Mouse (Mus musculus): ENCODE measurements around the gene Znrd1as. TPM values are rescaled to one million over a fixed set of nuclear protein-coding genes. Genes with fewer than 3 reads are reported as not detected.
A peak's percentile ranks its signal among the peaks of the same experiment; 100 is the strongest.

The Znrd1as gene
- total RNA-seq (2015; ENCODE audit: low replicate concordance) (9.6 TPM in 1 of 2 replicates, not detected in the other), total RNA-seq (2017; ENCODE audit: low replicate concordance) (9.8 TPM in 1 of 2 replicates, not detected in the other)

DNA sequence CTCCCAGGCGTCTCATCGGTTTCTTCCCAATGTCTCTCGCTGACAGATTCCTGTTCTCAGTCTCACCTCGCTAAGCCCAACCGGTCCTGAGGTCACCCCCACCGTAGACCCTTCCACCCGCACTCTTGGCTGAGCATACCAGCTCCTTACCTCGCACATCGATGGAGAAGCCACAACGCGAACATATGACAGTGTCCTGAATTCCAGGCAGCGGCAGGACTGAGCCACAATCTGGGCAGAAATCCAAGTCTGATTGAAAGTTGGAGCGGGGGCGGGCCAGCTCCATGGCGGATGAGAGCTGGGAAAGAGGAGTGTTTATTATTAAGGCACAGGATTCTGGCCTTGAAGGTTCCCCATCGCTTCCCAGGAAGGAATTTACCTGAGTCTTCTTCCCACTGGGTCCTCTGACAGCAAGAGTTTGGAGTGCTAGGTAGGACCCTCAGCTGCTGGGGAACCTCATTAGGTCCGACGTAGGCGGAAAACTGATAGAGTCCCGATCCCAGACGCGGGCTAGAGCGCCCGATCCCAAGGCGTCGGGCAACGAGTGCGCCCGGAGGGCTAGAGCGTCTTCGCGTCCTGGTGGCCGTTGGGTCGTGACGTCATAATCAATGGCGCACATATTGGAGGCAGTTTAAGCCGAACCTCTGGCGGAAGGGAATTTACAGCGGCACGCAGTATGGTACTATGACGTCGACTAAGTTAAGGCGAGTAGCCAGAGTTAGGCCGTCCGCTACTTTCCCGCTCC lies at the start of gene Znrd1as, which contains the start of gene Znrd1:
Znrd1as (plus strand) TSS at position 594 of the 745 bp plus-strand sequence.
Znrd1 (minus strand) TSS at position 561 of the 745 bp plus-strand sequence.
- peak; percentile 99 for ATAC-seq (replicated peaks; ENCODE audit: low FRiP score, poor library complexity, severe bottlenecking)

DNA sequence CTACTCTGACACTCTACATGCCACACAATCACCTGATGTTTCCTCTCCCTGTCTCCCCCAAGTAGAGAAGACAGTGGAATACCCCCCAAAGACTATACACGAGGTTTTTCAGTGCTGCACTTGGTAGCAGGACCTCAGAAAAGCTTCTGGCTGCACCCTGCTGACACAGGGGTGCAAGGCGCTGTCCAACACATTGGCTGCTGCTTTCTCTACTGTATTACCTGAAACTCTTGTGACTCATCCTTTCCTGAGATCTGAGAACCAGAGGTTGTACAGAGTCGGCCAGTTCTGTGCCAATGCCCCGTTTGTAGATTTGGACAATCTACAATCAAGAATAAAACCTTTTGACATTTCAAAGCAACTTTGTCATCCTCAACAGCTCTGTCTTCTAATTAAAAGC lies 48.6 kb upstream of the Znrd1as start:
- ATAC-seq (replicated peaks; ENCODE audit: low FRiP score, poor library complexity, severe bottlenecking) = no peak

DNA sequence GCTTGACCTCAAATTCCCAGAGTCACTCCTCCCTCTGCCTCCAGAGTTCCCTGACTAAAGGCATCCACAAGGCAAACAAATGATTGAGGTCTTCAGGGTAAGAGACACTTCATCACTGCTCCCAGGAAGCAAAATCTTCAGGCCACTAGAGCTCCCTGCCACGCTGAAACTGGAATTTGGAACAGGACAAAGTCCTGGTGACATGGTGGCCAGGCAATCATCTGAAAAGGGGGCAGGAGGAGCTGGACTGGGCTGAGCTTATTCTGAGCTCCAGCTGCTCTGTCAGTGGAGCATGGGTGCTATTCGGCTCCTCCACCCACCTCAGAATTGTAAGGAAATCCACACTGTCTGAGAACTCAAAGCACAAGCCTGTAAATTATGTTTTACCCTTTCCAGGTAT lies 46.4 kb upstream of the Znrd1as start:
- ATAC-seq (replicated peaks; ENCODE audit: low FRiP score, poor library complexity, severe bottlenecking) = no peak

DNA sequence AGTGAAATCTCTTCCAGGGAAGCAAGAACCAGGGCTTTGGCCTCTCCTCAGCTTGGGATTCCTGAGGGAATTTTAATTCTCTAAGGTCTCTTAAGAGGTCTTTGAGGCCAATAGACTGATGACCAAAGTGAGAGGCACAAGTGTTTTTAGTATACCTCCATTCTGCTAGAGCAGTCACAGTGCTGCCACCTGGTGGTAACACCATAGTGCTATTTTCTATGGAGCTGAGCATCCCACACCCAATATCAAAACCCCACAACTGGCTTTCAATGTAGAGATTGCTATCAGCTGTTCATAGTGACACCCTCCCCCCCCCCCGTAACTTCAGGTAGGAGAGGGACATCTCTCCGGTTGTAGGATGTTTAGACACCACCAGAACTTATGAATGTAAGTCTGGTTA lies 44.3 kb upstream of the Znrd1as start:
- peak; percentile 70 for ATAC-seq (replicated peaks; ENCODE audit: low FRiP score, poor library complexity, severe bottlenecking)

DNA sequence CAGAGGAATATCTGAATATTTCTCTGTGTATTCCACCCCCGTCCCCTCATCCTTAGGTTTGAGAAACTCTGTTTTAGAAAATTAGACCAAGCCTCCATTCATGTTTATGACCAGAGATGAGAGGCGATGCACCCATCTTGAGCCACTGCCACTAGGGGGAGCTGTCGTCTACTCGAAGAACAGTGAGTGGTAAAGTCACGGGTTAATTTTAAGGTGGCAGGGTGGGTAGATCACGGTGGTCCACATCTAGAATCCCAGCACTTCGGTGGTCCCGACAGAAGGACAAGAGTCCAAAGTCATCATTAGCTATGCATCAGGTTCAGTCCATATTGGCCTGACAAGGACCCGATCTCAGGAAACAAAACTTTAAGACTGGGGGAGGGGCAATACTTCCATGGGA lies 43.3 kb upstream of the Znrd1as start:
- peak; percentile 55 for ATAC-seq (replicated peaks; ENCODE audit: low FRiP score, poor library complexity, severe bottlenecking)

DNA sequence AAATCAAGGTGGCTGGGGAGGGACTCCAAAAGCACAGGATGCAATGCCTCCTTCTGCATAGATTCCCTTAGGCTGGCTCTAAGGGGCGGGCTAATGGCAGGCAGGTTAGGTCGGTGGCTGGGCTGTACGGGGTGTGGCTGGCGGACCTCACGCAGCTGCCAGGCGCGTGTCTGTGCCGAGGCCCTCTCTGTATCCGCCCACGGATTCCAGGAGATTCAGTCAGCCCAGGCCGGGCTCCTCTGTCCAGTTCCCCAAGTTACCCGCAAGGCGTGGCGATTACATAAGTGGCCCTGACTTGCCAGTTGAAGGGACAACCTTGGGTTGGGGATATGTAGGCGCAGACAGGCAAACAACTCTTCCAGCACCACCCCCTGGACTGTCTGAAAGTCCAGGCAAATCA lies 38.2 kb upstream of the Znrd1as start:
- ATAC-seq (replicated peaks; ENCODE audit: low FRiP score, poor library complexity, severe bottlenecking) = 0 out of 2 replicates have a peak, but pooled peaks have one; percentile 28

DNA sequence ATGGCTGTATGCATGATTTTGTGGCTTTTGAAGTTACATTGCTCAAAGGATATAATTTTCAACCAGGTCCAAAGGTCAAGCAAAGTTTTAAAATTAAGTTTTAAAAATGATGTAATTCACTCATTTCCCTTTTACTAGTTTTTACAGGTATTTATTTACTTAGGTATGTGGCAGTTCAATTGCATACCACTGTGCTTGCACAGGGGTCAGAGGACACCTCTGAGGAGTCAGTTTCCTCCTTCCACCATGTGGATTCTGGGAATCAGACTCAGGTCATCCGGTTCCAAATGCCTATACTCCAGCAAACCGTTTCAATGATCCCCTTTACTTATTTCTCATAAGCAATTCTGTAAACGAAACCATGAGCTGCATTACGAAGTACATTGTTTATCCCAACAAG lies 35.7 kb upstream of the Znrd1as start:
- no peak for ATAC-seq (replicated peaks; ENCODE audit: low FRiP score, poor library complexity, severe bottlenecking)

DNA sequence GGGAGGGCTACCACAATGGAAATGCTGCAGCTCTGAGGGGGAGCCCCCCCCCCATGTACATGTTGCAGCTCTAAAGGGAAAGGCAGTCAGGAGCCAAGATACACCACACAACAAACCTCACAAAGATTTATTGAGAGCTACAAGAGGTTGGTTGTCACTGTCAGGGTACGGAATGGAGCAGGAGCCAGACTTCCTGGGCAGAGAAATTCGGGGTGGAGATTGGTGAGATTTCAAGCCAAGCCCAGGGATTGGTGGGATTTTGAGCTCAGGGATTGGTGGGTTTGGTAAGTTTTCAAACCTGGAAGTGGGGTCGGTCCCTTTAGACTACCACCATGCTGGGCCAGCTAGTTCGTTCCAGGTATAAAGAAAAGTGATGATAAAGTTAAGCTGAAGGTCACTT lies 34.9 kb upstream of the Znrd1as start:
- no peak for ATAC-seq (replicated peaks; ENCODE audit: low FRiP score, poor library complexity, severe bottlenecking)

DNA sequence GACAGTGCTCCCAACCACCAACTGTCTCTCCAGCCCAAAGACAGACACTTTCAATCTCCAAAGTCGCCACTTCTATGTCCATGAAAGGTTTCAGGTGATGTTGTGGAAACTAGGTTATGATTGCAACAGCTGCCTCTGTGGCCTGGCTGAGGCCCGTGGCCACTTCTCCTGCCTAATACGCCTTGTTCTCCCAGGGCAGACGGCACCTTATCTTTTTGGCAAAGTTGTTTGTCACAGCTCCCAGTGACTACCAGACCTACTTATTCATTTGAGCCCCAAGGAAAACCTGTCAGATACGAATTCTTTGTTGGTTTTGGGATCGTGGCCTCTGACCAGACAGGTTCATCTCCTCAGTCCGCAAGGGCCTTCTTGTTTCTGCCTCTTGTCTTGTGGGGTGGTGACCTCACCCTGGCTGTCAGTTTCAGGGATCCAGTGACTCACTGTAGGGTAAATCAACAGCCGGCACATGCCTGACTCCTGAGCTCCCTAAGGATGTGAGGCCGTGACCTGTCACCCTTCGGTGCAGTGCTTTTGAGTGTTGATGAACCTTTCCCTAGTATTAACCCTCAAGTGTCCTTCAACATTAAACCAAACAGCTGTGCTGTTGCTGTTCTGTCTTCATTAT lies 30.8 kb upstream of the Znrd1as start:
- ATAC-seq (replicated peaks; ENCODE audit: low FRiP score, poor library complexity, severe bottlenecking) = no peak

DNA sequence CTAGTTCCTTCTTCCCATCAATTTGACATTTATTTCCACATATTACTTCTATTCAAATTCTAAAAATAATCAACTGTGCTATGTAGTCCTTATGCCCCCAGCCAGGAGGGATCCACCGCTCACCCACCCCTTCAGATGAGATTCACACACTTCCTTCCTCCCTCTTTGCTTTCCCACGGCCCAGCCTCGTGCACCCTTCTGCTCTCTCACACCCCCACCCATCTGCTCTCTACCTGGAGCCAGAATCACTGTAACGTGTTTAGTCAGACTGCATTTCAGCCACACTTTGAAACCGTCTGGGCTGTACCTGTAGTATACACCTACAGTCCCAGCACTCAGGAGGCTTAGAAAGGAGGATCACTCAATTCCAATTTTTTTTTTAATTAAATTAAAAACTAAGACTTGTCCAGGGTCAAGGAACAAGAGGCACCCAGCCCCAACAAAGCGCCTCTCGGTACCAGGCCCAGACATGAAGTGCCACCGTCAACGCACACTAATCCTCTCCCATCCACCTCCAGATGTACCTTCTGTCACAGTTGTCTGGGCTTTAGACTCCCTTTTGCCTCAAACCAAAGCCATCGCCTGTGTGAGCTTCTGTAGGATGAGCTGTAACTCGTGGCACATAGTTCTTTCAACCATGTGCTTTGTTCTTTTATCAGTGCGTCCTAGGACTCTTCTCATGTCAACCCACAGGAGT lies 29.0 kb upstream of the Znrd1as start:
- ATAC-seq (replicated peaks; ENCODE audit: low FRiP score, poor library complexity, severe bottlenecking) = no peak

DNA sequence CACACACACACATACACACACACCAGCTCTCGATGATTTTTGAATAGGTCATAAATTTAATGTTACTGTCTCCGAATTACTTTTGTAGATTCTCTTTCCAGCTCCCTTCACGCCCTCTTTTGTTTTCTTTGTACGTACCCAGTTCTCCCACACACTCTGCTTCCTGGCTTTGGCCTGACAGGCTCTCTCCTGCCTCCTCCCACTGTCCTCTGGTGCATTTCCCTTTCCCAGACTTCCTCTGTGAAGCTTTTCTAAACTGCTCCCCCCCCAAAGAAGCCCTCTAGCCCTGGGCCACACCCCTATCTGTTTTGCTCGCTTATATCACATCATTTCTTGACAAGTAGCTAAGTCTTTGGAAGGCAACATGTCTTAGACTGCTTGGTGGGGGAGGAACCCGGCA lies 28.2 kb upstream of the Znrd1as start:
- no peak for ATAC-seq (replicated peaks; ENCODE audit: low FRiP score, poor library complexity, severe bottlenecking)

DNA sequence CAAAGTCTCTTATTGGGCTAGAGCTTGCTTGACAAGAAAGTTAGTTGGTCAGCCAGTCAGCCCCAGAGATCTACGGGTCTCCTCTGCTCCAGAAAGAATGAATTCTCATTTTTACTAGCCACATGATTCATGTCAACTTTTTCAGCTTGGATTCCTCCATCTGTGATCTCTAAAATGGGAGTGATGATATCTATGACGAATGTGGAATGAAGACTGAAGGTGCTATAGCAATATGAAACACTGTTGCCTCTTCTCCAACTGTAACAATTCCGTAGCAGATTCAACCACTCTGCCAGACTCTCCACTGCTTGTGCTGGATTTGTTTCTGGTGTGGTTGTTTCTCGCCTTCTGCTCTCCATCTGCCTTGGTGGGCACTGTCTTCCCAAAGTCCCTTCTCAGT lies 27.3 kb upstream of the Znrd1as start:
- no peak for ATAC-seq (replicated peaks; ENCODE audit: low FRiP score, poor library complexity, severe bottlenecking)

DNA sequence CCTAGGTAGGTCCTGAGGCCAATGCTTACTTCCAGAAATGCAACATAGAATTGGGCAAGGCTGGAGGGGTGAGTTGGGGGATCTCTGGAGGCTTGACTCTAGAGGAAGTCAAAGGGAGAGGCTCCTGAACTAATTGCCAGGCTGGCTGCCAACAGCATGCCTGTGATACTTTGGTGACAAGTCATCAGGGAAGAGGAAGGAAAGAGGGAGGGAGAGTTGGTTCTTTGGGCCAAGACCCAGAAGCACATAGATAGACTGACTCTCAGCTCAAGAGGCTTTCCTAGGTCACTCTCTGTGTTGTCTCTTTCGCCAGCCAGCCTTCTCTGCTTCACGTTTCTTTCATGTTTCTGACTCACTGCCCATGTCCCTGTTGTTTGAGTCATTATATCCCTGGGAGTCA lies 26.6 kb upstream of the Znrd1as start:
- no peak for ATAC-seq (replicated peaks; ENCODE audit: low FRiP score, poor library complexity, severe bottlenecking)

DNA sequence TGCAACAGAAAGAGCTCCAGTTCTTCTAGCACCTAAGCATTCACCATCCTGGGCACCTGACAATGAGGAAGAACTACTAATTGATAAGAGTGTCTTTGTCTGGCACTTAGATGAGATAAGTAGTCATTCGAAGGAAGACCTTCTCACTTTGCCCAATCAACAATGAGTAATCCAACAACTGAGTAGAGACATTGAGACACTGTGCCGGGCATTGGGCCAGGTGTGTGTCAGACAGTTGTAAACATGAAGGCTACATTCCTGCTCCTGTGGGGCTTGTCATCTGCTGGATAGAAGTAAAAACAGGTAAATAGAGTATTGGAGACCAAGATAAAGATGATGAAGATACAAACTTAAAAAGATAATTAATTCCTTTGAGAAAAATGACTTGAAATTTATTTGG lies 20.3 kb upstream of the Znrd1as start:
- no peak for ATAC-seq (replicated peaks; ENCODE audit: low FRiP score, poor library complexity, severe bottlenecking)

DNA sequence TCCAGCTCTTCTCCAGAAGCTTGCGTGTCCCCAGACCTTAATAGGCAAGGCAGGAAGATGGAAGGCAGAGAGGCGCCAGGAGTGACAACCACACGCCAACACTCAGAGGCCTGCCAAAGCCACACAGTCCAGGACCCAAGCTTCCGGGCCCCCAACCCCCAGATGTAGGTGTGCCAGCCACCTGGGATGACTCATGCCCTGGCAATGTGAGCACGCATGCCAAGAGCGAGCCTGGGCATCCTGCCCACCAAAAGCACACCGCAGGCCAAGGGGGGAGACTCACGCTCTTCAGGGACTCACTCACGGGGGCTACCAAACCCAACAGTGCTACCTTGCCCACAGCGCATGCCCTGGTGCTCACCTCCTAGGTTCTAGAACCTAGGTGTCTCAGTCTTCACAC lies 16.0 kb upstream of the Znrd1as start:
- no peak for ATAC-seq (replicated peaks; ENCODE audit: low FRiP score, poor library complexity, severe bottlenecking)

DNA sequence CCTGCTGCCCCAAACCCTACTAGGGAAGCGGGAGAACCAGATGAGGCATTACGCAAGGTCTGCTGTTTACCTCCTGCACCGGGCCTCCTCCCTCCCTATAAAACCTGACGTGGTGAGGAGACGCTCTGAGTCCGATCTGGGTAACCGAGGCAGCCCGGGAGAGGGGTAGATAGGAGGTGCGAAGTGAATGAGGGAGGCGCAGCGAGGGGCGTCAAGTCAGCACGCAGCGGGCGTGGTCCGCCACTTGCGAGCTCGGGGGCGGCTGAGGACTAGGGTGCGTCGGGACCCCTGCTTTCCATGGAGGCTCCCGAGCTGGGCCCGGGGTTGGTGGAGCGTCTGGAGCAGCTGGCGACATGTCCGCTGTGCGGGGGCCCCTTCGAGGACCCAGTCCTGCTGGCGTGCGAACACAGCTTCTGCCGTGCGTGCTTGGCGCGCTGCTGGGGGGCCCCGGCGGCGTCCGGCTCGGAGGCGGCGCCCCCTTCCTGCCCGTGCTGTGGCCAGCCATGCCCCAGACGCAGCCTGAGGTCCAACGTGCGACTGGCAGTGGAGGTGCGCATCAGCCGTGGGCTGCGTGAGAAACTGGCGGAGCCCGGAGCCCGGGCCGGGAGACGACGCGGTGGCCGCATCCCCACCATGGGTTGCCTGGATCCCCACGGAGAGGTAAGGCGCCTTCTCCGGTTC lies 15.5 kb upstream of the Znrd1as start, which contains the start of gene Rnf39:
Rnf39 (plus strand) TSS at position 128 of the 681 bp plus-strand sequence.
- no peak for ATAC-seq (replicated peaks; ENCODE audit: low FRiP score, poor library complexity, severe bottlenecking)

DNA sequence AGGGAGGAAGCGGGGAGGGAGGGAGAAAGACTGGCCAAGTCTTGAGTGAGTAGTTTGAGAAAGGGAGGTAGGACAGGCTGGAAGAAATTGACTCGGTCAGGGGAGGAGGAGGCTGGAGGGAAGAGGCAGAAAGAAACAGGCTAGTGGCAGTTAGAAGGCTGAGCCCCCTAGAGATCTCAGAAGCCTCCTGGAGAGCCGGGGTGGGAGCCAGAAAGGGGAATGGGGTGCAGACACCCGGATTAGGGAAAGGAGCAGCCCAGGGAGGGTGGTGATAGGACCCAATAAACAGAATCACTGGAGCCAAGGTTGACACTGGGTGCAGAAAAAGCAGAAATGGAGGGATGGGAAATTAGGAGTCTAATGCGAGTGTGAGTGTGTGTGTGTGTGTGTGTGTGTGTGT lies 14.7 kb upstream of the Znrd1as start:
- no peak for ATAC-seq (replicated peaks; ENCODE audit: low FRiP score, poor library complexity, severe bottlenecking)

DNA sequence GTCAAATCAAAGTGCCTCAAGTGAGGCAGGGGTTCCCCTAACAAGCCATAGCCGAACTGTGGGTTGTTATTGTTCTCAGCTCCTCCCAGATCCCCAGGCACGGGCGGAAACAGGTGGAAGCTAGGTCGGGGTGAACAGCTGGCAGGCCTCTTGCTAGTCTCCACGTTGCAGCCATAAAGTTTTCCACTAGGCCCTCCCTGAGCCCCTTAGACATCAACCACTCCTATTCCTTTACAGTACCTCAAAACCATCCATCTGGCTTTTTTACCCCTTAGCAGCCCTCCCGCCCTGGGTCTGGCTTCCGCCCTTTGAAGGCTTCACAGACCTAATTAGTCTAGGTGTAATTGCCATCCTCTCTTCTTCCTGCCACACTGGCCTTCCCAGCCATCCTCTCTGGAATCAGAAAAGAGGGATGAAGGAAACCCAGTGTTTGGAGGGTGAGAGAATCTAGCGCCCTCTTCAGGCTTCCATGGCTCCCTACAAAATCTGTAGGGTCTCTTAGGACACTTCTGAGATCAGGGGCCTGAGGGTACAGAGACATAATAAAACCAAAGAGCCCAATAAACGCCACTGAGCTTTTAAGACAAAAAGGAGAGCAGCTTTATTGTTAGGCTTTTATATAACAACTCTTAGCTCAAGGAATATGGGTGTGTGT lies 14.1 kb upstream of the Znrd1as start:
- no peak for ATAC-seq (replicated peaks; ENCODE audit: low FRiP score, poor library complexity, severe bottlenecking)

DNA sequence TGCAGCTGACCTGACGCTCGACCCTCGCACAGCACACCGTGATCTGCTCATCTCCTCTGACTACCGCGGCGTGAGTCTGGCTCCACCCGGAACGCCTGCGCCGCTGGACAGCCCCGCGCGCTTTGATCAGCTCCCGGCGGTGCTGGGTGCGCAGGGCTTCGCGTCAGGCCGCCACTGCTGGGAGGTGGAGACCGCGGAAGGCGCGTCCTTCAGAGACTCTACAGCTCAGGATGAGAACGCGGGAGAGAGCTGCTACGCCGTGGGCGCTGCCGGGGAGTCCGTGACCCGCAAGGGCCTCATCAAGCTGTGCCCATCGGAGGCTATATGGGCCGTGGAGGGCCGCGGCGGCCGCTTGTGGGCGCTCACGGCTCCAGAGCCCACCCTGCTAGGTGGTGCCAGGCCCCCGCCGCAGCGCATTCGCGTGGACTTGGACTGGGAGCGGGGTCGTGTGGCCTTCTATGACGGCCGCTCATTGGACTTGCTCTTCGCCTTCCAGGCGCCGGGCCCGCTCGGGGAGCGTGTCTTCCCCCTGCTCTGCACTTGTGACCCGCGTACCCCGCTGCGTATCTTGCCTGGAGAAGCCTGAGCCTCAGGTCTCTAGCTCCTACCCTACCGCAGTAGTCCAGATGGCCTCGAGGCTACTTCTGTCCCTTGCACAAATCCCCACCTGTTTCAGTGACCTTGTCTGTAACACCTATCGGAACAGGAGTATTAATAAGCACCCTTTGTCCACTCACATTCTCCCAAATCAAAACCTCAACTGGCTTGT lies 11.2 kb upstream of the Znrd1as start:
- no peak for ATAC-seq (replicated peaks; ENCODE audit: low FRiP score, poor library complexity, severe bottlenecking)

All from erythroid progenitor cell, adult 5-6 weeks (primary cell).